Mouse (Mus musculus) lung, postnatal 0 days (tissue): Measurements from ENCODE around the gene Shb.

ENCODE experiments used
- CTCF ChIP-seq: IDR thresholded peaks from 2 replicates; pipeline ENCODE4 v1.5.1; 2016; ENCODE audit warnings: antibody characterized with exemption, mild to moderate bottlenecking
- EP300 ChIP-seq: IDR thresholded peaks from 2 replicates; pipeline ENCODE4 v1.6.1; 2016; ENCODE audit warnings: antibody characterized with exemption, mild to moderate bottlenecking, control low read depth

- TF ChIP-seq EP300 (peak; percentile 45; the same call in 1 of the 2 replicates), CTCF (no peak)
Measured at GRCm38 (mm10) chr4:45487681-45488081, 44.6 kb downstream of the Shb start.
